Mouse (Mus musculus) stomach, postnatal 0 days (tissue): Measurements from ENCODE around the gene Pjvk. TPM values are rescaled to one million over a fixed set of nuclear protein-coding genes. Genes with fewer than 3 reads are reported as not detected.
A peak's percentile ranks its signal among the peaks of the same experiment; 100 is the strongest.

Experiments
- ATAC-seq: fragments of 200-750 bp; cut with Nextera tagmentation; 2 replicates; pipeline ENCODE4 v1.8.0; 2017; ENCODE audit not compliant: low FRiP score, low TSS enrichment
- DNase-seq: peaks from one replicate; pipeline ENCODE4 v3.0.0-alpha.2; 2016; ENCODE audit warnings: low spot score
- H3K27ac ChIP-seq: fragments of 300-500 bp; sonication (generic); replicated peaks from 2 replicates; pipeline ENCODE4 v1.5.1; 2014; ENCODE audit warnings: mild to moderate bottlenecking, control low read depth
- H3K27me3 ChIP-seq: fragments of 300-500 bp; sonication (generic); 2 replicates; pipeline ENCODE4 v1.6.1; 2014; ENCODE audit warnings: low read length; ENCODE audit not compliant: control insufficient read depth, insufficient read depth
- H3K36me3 ChIP-seq: fragments of 300-500 bp; sonication (generic); 2 replicates; pipeline ENCODE4 v1.6.1; 2014; ENCODE audit warnings: low read length, mixed read lengths; ENCODE audit not compliant: control insufficient read depth, insufficient read depth
- H3K4me1 ChIP-seq: fragments of 300-500 bp; sonication (generic); replicated peaks from 2 replicates; pipeline ENCODE4 v1.6.1; 2014; ENCODE audit warnings: antibody characterized with exemption; ENCODE audit not compliant: control insufficient read depth, insufficient read depth
- H3K4me2 ChIP-seq: fragments of 300-500 bp; sonication (generic); replicated peaks from 2 replicates; pipeline ENCODE4 v1.6.1; 2014; ENCODE audit warnings: low read depth, mild to moderate bottlenecking, control low read depth, moderate library complexity
- H3K4me3 ChIP-seq: fragments of 300-500 bp; sonication (generic); 2 replicates; pipeline ENCODE4 v1.5.1; 2014; ENCODE audit warnings: low read depth, low read length, control low read depth
- H3K9ac ChIP-seq: fragments of 300-500 bp; sonication (generic); 2 replicates; pipeline ENCODE4 v1.6.1; 2014; ENCODE audit warnings: mild to moderate bottlenecking, low read length, control low read depth, mixed read lengths
- H3K9me3 ChIP-seq: fragments of 300-500 bp; sonication (generic); 2 replicates; pipeline ENCODE4 v1.6.1; 2016; ENCODE audit warnings: low read length; ENCODE audit not compliant: control insufficient read depth
- CTCF ChIP-seq: IDR thresholded peaks from 2 replicates; pipeline ENCODE4 v1.5.1; 2016; ENCODE audit warnings: antibody characterized with exemption, low read depth, mild to moderate bottlenecking, moderate library complexity
- EP300 ChIP-seq: optimal IDR thresholded peaks from 2 replicates; pipeline ENCODE3; 2016; ENCODE audit warnings: antibody characterized with exemption
- WGBS: fragments of 180-500 bp; shearing (Covaris S2); extraction: QIAGEN DNeasy Blood & Tissue Kit; methylation state at CpG from one replicate; pipeline ENCODE4 v1.1.7; 2014; 5-methylcytosine and 5-hydroxymethylcytosine counted together
- polyA plus RNA-seq: library from polyadenylated mRNA; unstranded; fragments of >200 nt; fragmentation: Nextera tagmentation; extraction: Ambion mirVana; gene quantifications from 2 replicates; pipeline ENCODE4 v1.2.1, GENCODE M21; 2015

Gene Pjvk
- polyA plus RNA-seq, 1 experiment from 2014 or later: 0.21 TPM

- Histone ChIP-seq H3K4me1 (no peaks in the 10 kb centered on the region), H3K27me3 (no peaks in the 10 kb centered on the region), H3K36me3 (peaks cover 13% of the 10 kb centered on the region), H3K27ac (no peak overlapping the region), H3K9ac (no peak overlapping the region), H3K4me3 (no peak overlapping the region), H3K4me2 (no peak overlapping the region), H3K9me3 (no peaks in the 10 kb centered on the region)
- ATAC-seq: no peak
- 93% methylated on average over 2 of the region's 2 CpGs for WGBS
- no peak for DNase-seq
- no peak for TF ChIP-seq EP300
- no peak for TF ChIP-seq CTCF
Measured at GRCm38 (mm10) chr2:76639637-76640036, 8.6 kb upstream of the Pjvk start.

- ATAC-seq (no peak), DNase-seq (no peak)
- Histone ChIP-seq H3K4me3 (no peak overlapping the region), H3K36me3 (peaks cover 9% of the 10 kb centered on the region; the same call in 1 of the 2 replicates), H3K27me3 (no peaks in the 10 kb centered on the region), H3K27ac (no peak overlapping the region), H3K4me1 (no peaks in the 10 kb centered on the region), H3K9me3 (no peaks in the 10 kb centered on the region), H3K4me2 (no peak overlapping the region), H3K9ac (no peak overlapping the region)
- no peak for TF ChIP-seq EP300
- TF ChIP-seq CTCF: no peak
Measured at GRCm38 (mm10) chr2:76643801-76644200, 4.5 kb upstream of the Pjvk start.

DNA sequence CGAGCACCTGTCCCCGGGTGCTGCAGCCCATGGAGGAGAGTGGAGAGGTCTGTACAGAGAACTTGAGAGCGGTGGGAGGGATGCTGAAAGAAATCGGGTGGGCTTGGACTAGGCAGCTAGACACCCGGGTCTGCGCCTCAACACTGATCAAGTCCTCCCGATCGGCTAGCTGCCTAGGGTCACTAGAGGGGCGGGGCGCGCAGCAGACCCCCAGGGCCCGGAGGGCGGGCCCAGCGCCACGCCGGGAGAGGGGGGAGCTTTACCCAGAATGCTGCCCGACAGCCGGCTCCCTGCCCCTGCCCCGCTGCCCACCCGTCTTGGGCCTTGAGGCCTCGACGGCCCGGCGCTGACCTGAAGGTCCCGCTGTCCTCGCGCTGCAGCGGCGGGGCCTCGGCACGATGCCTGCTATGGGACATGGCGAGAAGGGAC is 821 bp upstream of the Pjvk start:
- DNase-seq (no peak), ATAC-seq (peak; percentile 5; the same call in 1 of the 2 replicates)
- Histone ChIP-seq H3K27ac (peak overlapping the region; percentile 85), H3K4me3 (peak overlapping the region; percentile 76), H3K9me3 (no peaks in the 10 kb centered on the region), H3K27me3 (no peaks in the 10 kb centered on the region), H3K36me3 (no peaks in the 10 kb centered on the region), H3K4me2 (peak overlapping the region; percentile 97), H3K9ac (peak overlapping the region; percentile 80), H3K4me1 (no peaks in the 10 kb centered on the region)
- TF ChIP-seq CTCF (no peak), EP300 (no peak)
- under 1% methylated on average over 30 of the region's 32 CpGs for WGBS

DNA sequence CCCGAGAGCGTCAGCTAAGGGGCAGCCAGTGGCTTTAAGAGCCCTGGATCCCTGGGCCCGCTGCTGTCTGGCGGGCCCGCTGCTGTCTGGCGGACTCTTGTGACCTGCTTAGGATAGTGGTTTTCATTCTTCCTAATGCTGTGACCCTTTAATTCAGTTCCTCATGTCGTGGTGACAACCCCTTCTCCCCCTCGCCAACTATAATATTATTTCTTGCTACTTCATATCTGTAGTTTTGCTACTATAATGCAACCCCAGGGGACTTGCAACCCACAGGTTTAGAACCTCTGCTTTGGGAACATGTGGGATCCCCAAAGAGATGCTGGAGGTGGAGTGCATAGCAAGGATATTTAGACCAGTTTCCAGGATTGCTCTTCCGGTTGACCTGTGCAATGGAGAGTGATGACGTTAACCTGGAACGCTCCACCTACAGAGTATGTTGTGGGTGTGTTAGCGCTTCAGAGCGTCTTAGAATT is 428 bp downstream of the Pjvk start:
- Histone ChIP-seq H3K4me3 (peak overlapping the region; percentile 76), H3K27me3 (no peaks in the 10 kb centered on the region), H3K9ac (peak overlapping the region; percentile 64), H3K4me2 (peak overlapping the region; percentile 97), H3K4me1 (no peaks in the 10 kb centered on the region), H3K9me3 (no peaks in the 10 kb centered on the region), H3K27ac (peak overlapping the region; percentile 88), H3K36me3 (no peaks in the 10 kb centered on the region)
- ATAC-seq (peak; percentile 22; the same call in 1 of the 2 replicates), DNase-seq (peak; percentile 45)
- TF ChIP-seq CTCF: no peak
- TF ChIP-seq EP300: no peak
- 18% methylated on average over 13 of the region's 13 CpGs for WGBS

DNA sequence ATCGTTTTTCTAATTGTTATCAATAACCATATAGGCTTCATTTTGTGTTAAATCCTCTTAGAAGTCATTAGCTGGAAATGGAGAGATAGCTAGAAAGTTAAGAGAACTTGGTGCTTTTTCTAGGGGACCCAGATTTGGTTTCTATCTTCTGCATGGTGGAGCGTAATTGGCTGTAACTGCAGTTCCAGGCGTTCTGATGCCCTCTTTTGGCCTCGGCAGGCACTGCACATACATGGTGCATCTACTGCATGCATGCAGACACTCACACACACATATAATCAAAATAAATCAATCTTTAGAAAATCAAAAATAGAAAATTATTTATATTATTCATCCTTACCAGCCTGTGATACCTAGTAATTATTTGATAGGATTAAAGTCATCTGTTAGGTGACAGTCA is 4.8 kb downstream of the Pjvk start:
- H3K36me3 ChIP-seq: no peaks in the 10 kb centered on the region
- H3K9me3 ChIP-seq: no peaks in the 10 kb centered on the region
- no peak overlapping the region for H3K4me2 ChIP-seq
- no peak overlapping the region for H3K27ac ChIP-seq
- TF ChIP-seq CTCF: peak; percentile 28
- TF ChIP-seq EP300: no peak
- H3K9ac ChIP-seq: no peak overlapping the region
- H3K27me3 ChIP-seq: no peaks in the 10 kb centered on the region
- no peaks in the 10 kb centered on the region for H3K4me1 ChIP-seq
- DNase-seq: no peak
- H3K4me3 ChIP-seq: no peak overlapping the region
- WGBS: 95% methylated on average over 4 of the region's 4 CpGs
- ATAC-seq: no peak

GRCm38 (mm10) chr2:76654646-76655045 is 6.4 kb downstream of the Pjvk start:
- Histone ChIP-seq H3K4me1 (no peaks in the 10 kb centered on the region), H3K9me3 (no peaks in the 10 kb centered on the region), H3K27me3 (no peaks in the 10 kb centered on the region), H3K27ac (no peak overlapping the region), H3K4me3 (no peak overlapping the region), H3K4me2 (no peak overlapping the region), H3K36me3 (no peaks in the 10 kb centered on the region), H3K9ac (no peak overlapping the region)
- peak; percentile 49; the same call in 1 of the 2 replicates for ATAC-seq
- 52% methylated on average over 5 of the region's 5 CpGs for WGBS
- TF ChIP-seq CTCF: no peak
- TF ChIP-seq EP300: no peak
- DNase-seq: peak; percentile 48
